Mouse (Mus musculus): ENCODE measurements around the gene Ralgps2. TPM values are rescaled to one million over a fixed set of nuclear protein-coding genes. Genes with fewer than 3 reads are reported as not detected.

Gene Ralgps2
- total and polyA plus RNA-seq, 3 experiments = 7.8 to 16.4 TPM; not detected in 1

DNA sequence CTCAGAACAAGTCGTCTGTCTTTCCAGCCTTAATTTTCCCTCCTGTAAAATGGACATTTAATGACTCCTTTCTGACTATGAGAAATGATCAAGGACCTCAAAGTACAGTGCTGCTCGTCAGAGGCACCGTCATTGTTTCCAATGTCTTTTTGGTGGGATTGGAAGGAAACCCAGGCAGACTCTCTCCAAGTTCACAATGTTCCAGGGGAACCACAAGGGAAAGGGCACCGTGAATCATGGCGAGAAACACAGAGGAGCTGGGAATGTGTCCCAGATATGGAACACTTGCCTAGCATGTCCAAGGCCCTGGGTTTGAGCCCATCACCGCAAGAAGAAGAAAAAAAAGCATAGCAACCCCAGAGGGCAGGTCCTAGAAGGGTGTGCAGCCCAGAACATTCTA lies 176.1 kb downstream of the Ralgps2 start:
- no peaks in the 10 kb centered on the region; a peak in 1 of 4 replicates for H3K27me3 ChIP-seq (ENCODE audit: control insufficient read depth in 1 of 2, insufficient read depth in 2 of 2, low read length in 2 of 2)
- H3K27ac ChIP-seq (ENCODE audit: control insufficient read depth, low read depth, low read length) = no peak overlapping the region
- no peaks in the 10 kb centered on the region for H3K4me1 ChIP-seq (ENCODE audit: control insufficient read depth in 1 of 2, insufficient read depth in 2 of 2, low read length in 2 of 2)
- DNase-seq (ENCODE audit: low read depth, low spot score) = no peak
- H3K9me3 ChIP-seq (replicated peaks; ENCODE audit: insufficient read depth, low read length) = no peaks in the 10 kb centered on the region
- no peak overlapping the region for H3K9ac ChIP-seq (ENCODE audit: control insufficient read depth, low read depth, low read length, poor library complexity, severe bottlenecking)
- no peak for TF ChIP-seq CHD1 (IDR thresholded peaks at IDR 0.05; ENCODE audit: low read depth, low read length)
- TF ChIP-seq CHD2 (IDR thresholded peaks at IDR 0.05; ENCODE audit: low read length) = no peak
- no peak for TF ChIP-seq RAD21 (IDR thresholded peaks at IDR 0.05; ENCODE audit: low read depth, low read length)
- TF ChIP-seq USF2 (IDR thresholded peaks at IDR 0.05; ENCODE audit: borderline replicate concordance in 1 of 2, insufficient read depth in 1 of 2, low read depth in 1 of 2, low read length in 2 of 2) = no peak
- TF ChIP-seq ZMIZ1 (IDR thresholded peaks at IDR 0.05; ENCODE audit: low read depth, low read length) = no peak
- no peaks in the 10 kb centered on the region for H3K36me3 ChIP-seq (ENCODE audit: control insufficient read depth in 1 of 2, insufficient read depth in 2 of 2, low read length in 2 of 2)
- no peak overlapping the region for H3K4me3 ChIP-seq (ENCODE audit: control insufficient read depth in 1 of 2, insufficient read depth in 1 of 2, low read depth in 2 of 2, low read length in 2 of 2)
- no peaks in the 10 kb centered on the region for H3K79me2 ChIP-seq (ENCODE audit: control insufficient read depth, insufficient read depth, low read length, poor library complexity)

GRCm38 (mm10) chr1:156761430-156761801 lies 178.0 kb downstream of the Ralgps2 start:
- Histone ChIP-seq H3K9ac (ENCODE audit: control insufficient read depth, low read depth, low read length, poor library complexity, severe bottlenecking) (no peak overlapping the region), H3K4me1 (ENCODE audit: control insufficient read depth in 1 of 2, insufficient read depth in 2 of 2, low read length in 2 of 2) (no peaks in the 10 kb centered on the region), H3K4me3 (ENCODE audit: control insufficient read depth in 1 of 2, insufficient read depth in 1 of 2, low read depth in 2 of 2, low read length in 2 of 2) (no peak overlapping the region), H3K27me3 (ENCODE audit: control insufficient read depth in 1 of 2, insufficient read depth in 2 of 2, low read length in 2 of 2) (no peaks in the 10 kb centered on the region), H3K79me2 (ENCODE audit: control insufficient read depth, insufficient read depth, low read length, poor library complexity) (no peaks in the 10 kb centered on the region), H3K27ac (ENCODE audit: control insufficient read depth, low read depth, low read length) (no peak overlapping the region), H3K9me3 (replicated peaks; ENCODE audit: insufficient read depth, low read length) (no peaks in the 10 kb centered on the region), H3K36me3 (ENCODE audit: control insufficient read depth in 1 of 2, insufficient read depth in 2 of 2, low read length in 2 of 2) (no peaks in the 10 kb centered on the region)
- TF ChIP-seq ZKSCAN1 (IDR thresholded peaks at IDR 0.05; ENCODE audit: low read depth, low read length) = no peak
- no peak for TF ChIP-seq MEF2A (IDR thresholded peaks at IDR 0.05; ENCODE audit: extremely low read depth, insufficient replicate concordance, low read depth, low read length, poor library complexity, severe bottlenecking)
- TF ChIP-seq CHD2 (IDR thresholded peaks at IDR 0.05; ENCODE audit: low read length) = no peak
- no peak for TF ChIP-seq NELFE (IDR thresholded peaks at IDR 0.05; ENCODE audit: low read depth, low read length)
- no peak for TF ChIP-seq TCF12 (IDR thresholded peaks at IDR 0.05; ENCODE audit: low read depth, low read length)
- no peak for TF ChIP-seq HCFC1 (IDR thresholded peaks at IDR 0.05; ENCODE audit: low read depth, low read length)
- no peak for TF ChIP-seq ETS1 (IDR thresholded peaks at IDR 0.05; ENCODE audit: low read depth, low read length)
- no peak for TF ChIP-seq ZMIZ1 (IDR thresholded peaks at IDR 0.05; ENCODE audit: low read depth, low read length)
- no peak for TF ChIP-seq POLR2A (IDR thresholded peaks at IDR 0.05; ENCODE audit: control insufficient read depth in 1 of 2, insufficient read depth in 1 of 2, low read depth in 1 of 2, low read length in 2 of 2, poor library complexity in 1 of 2)
- no peak for DNase-seq (ENCODE audit: low read depth, low spot score)

- no peaks in the 10 kb centered on the region for H3K79me2 ChIP-seq (ENCODE audit: control insufficient read depth, insufficient read depth, low read length, poor library complexity)
- no peak overlapping the region for H3K9ac ChIP-seq (ENCODE audit: control insufficient read depth, low read depth, low read length, poor library complexity, severe bottlenecking)
- no peaks in the 10 kb centered on the region for H3K36me3 ChIP-seq (ENCODE audit: control insufficient read depth in 1 of 2, insufficient read depth in 2 of 2, low read length in 2 of 2)
- H3K27me3 ChIP-seq (ENCODE audit: control insufficient read depth in 1 of 2, insufficient read depth in 2 of 2, low read length in 2 of 2) = no peaks in the 10 kb centered on the region
- no peak overlapping the region for H3K27ac ChIP-seq (ENCODE audit: control insufficient read depth, low read depth, low read length)
- no peaks in the 10 kb centered on the region for H3K9me3 ChIP-seq (replicated peaks; ENCODE audit: insufficient read depth, low read length)
- TF ChIP-seq UBTF (IDR thresholded peaks at IDR 0.05; ENCODE audit: borderline replicate concordance, insufficient read depth, low read depth, low read length) = no peak
- no peak for TF ChIP-seq SMC3 (IDR thresholded peaks at IDR 0.05; ENCODE audit: low read depth, low read length)
- TF ChIP-seq MYB (IDR thresholded peaks at IDR 0.05; ENCODE audit: low read depth, low read length) = no peak
- TF ChIP-seq RAD21 (IDR thresholded peaks at IDR 0.05; ENCODE audit: low read depth, low read length) = no peak
- TF ChIP-seq USF2 (IDR thresholded peaks at IDR 0.05; ENCODE audit: borderline replicate concordance in 1 of 2, insufficient read depth in 1 of 2, low read depth in 1 of 2, low read length in 2 of 2) = no peak
- TF ChIP-seq SIN3A (IDR thresholded peaks at IDR 0.05; ENCODE audit: low read length) = no peak
- TF ChIP-seq ETS1 (IDR thresholded peaks at IDR 0.05; ENCODE audit: low read depth, low read length) = no peak
- TF ChIP-seq ELF1 (IDR thresholded peaks at IDR 0.05; ENCODE audit: low read depth, low read length) = no peak
- no peak for TF ChIP-seq ZKSCAN1 (IDR thresholded peaks at IDR 0.05; ENCODE audit: low read depth, low read length)
- TF ChIP-seq MAFK (IDR thresholded peaks at IDR 0.05; ENCODE audit: borderline replicate concordance, low read depth, low read length) = no peak
- no peak for TF ChIP-seq NRF1 (IDR thresholded peaks at IDR 0.05; ENCODE audit: insufficient read depth, low read depth, low read length, poor library complexity, severe bottlenecking)
- TF ChIP-seq MYC (IDR thresholded peaks at IDR 0.05; ENCODE audit: low read depth, low read length) = no peak
- TF ChIP-seq TCF12 (IDR thresholded peaks at IDR 0.05; ENCODE audit: low read depth, low read length) = no peak
- no peak for DNase-seq (ENCODE audit: low read depth, low spot score)
- H3K4me3 ChIP-seq (ENCODE audit: control insufficient read depth in 1 of 2, insufficient read depth in 1 of 2, low read depth in 2 of 2, low read length in 2 of 2) = no peak overlapping the region
- H3K4me1 ChIP-seq (ENCODE audit: control insufficient read depth in 1 of 2, insufficient read depth in 2 of 2, low read length in 2 of 2) = no peaks in the 10 kb centered on the region
Measured at GRCm38 (mm10) chr1:156760549-156761429, 178.6 kb downstream of the Ralgps2 start.
